Mouse (Mus musculus) cerebellum, postnatal 14 days (tissue): ENCODE measurements around the gene Ankrd33b.
A peak's percentile ranks its signal among the peaks of the same experiment; 100 is the strongest.

Source experiments
- DNase-seq, 2 experiments: peaks; one replicate each; pipeline ENCODE4 v3.0.0; 2021; ENCODE audit warnings: mixed read lengths in 2 of 2

Gene Ankrd33b

DNA sequence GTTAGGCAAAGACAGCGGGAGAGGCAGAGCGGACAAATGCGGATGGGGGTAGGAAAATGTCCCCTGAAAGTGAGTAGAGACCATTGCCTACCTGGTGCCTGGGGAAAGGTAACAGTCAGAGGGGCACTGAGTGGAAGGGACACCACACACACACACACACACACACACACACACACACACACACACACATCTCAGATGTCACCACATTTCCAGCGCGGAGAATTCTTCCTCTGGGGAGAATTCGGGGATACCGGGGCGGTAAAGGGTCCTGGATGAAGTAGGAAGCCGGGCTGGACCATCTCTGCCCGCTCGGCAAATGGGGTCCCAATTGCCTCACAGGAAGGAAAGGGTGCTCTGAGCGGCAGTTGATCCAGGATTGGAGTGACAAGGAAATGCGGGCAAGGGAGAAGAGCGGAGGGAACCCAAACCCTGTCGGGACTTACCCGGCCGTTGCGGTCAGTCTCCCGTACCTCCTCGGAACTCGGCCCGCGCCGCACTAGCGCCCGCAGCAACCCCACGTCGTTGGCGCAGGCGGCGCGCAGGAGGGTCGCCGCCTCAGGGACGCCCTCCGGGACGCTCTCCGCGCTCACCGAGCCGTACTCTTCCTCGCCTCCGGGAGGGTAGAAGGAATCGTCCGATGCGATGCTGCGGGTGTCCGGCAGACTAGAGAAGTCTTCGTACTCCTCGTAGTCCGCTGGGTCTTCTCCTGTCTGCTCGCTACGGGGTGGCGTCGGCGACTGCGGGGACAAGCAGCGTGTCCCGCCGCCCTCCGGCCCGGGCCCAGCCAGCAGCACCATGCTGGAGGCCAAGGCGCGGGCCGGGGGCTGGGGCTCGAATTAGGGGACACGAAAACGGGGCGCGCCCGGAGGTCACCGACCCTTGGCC is 688 bp downstream of the Ankrd33b start:
- DNase-seq: peak; percentile 21 to 31

DNA sequence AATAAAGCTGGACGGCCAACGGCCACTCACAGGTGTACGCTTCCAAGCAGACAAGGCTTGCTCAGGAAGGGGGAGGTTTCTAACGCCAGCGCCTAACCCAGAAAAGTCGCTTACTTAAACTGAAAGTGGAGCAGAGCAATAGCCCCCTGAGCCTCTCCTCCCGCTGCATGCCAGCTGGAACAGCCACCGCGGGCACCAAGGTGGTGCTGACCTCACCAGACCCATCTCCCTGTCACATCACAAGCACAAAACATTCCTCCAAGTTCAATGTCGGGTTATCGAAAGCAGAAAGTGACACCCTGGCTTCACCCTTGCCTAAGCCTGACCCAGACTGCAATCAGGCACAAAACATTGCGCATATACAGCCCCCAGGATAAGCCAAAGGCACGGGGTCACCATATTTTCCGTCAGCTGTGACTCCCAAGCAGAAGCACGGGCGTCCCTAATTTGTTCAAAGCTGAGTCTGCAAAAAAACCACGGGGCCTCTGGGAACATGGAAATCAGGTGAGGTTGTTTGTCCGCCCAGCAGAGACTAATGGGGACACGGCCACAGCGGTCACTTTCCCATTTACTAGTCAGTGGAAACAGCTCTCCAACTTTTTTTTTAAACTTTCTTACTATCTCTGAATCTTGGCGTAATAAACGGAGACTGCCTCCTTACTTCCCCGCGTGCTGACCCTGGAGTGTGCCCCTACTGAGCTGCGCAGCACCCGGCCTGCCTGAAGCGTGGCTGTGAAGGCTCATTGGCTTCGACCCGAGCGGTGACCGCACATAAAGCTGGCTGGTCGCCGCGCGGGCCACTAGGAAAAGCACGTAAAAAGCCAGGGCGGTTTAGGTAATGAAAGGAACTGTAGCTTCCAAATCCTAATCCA is 1.6 kb downstream of the Ankrd33b start:
- DNase-seq: peak in 1 of 2 experiments; percentile 19

DNA sequence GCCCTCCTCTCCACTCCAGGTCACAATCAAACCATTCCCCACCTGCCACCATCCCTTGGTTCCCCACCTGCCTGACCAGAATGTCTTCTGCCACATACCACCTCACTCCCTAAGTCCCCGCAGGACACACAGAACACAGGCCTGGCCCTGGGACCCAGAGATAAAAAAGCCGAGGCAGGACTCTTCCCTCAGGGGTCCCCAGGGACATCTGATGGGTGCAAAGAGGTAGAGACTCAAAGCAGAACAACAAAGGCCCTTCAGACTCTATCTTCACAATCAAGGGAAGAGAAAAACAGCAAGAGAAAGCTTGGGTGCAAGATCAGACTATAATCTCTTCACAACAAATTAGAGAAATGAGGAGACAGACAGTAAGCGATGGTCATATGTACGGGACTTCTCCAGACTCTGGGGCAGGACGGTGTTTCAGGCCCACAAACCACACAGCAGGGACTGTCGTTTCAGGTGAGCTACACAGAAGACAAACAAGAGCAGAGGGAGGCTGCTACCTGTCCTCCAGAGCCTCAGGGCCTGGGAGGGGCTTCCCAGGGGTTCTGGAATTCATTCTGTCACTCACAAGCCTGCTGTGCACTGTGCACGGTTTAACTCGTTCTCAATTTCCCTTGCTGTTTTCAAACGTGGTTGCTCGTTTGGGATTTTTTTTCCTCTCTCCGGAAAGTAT is 2.3 kb downstream of the Ankrd33b start:
- DNase-seq: no peak

DNA sequence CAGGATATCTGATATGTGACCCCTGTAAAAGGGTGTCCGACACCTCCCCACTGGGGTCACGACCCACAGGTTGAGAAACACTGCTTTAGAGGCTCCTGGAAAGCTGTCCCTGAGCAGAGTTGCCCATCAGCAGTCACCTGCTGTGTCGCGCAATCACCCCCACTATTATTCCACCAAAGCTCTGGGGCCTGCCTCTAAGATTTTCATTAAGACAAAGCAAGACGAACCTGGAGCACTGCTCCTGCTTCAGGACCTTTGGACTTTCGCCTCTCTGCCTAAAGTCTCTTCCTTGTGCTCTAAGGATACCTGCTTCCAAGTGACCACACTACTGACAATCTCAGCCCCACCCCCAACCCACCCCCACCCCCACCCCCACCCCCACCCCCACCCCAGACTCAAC is 3.1 kb downstream of the Ankrd33b start:
- no peak for DNase-seq

DNA sequence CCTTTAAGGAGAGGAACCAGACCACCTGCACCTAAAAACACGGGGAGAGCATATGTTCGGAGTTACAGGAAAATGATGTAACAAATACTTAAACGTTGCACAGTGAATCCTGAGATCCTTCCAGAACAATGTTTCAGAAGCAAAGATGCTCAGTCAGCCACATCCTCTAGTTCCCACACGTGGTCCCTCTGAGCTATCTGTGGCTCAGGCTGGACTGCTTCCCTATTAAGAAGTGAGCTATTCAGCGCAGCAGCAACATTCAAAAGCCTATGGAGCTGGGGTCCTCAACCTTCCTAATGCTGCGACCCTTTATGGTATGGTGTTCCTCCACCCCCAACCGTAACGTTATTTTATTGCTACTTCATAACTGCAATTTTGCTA is 3.6 kb downstream of the Ankrd33b start:
- no peak for DNase-seq

DNA sequence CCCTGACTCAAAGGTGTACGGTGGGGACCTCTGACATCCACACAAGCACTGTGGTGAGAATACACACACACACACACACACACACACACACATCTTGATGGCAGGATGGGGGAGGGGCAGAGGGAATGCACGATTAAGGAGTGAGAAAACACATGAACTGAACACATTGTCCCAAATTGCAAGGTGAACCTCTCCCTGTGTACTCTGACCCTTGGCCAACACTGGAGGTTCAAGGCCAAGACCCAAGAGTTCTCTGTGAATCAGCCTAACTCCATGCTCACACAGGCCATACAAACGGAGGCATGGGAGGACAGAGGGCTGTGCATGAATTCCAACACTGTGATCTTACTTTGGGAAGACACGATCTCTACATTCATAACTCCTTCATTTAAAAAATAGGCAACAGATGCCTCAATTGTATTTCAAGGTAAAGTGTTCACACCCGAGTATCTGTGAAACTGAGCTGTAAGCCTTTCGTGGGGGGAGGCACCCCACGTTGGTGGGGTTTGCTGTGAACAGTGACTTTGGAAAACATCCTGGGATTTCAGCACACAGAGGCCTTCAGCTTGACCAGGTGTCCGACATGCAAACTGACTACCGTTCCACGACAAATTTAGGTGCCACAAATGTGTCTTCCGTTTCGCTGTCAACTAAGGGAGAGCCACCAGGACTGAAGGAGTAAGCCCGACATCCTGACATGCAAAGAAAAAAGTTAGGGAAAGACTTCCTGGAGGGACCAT is 4.1 kb downstream of the Ankrd33b start:
- no peak for DNase-seq

DNA sequence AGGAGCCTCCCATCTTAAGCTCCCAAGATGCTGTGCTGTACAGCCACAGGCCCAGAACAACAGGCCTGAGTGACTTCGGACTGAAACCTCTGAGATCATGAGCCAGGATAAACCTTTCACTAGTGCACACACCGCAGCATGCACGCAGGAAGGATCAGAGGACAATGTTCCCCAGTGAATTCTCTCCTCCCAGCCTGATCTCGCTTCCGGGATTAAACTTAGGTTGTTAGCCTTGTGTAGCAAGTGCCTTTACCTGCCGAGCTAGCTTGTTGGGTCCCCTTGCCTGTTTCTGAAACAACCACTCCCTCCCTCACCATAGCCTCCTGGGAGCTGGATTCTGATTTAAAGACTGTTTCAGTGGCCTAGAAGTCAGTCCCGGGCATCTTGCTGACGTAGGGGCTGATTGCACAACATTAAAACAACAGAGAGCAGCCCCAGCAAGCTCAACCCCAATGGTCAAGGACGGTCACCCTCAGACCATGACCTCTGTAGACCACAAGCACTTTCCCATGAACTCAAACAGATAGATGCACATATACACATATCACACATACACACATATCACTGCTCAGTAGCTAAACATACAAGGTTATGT is 6.2 kb downstream of the Ankrd33b start:
- no peak for DNase-seq

DNA sequence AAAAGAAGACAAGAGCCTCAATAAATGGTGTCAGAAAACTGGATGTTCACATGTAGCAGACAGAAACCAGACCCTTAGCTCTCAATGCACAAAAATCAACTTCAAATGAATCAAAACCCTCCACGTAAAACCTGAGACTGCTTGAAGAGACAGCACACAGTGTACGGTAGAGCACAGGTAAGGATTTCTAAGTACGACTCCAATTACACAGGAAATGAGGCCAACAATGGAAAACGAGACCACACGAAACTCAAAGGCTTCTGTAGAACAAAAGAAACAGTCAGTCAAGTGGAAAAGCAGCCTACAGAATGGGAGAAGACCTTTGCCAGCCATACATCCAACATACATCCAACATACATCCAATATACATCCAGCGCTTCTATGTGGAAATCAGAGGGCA is 6.9 kb downstream of the Ankrd33b start:
- no peak for DNase-seq

DNA sequence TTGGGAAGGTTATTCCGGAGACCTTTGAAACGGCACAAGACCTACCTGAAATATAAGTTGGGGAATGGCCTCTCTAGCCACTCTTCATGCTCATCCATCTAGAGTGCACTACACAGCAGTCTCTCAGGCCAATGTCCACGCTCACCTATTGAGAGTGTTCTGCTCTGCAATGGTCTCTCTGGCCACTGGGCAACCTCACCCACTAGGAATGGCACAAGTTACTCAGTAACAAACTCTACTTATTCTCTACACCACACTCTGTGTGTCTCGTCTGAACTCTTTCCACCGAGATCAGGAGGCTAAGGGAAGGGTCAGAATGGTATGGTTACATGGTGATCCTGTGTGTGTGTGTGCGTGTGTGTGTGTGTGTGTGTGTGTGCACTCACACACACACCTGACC is 7.7 kb downstream of the Ankrd33b start:
- DNase-seq: no peak

DNA sequence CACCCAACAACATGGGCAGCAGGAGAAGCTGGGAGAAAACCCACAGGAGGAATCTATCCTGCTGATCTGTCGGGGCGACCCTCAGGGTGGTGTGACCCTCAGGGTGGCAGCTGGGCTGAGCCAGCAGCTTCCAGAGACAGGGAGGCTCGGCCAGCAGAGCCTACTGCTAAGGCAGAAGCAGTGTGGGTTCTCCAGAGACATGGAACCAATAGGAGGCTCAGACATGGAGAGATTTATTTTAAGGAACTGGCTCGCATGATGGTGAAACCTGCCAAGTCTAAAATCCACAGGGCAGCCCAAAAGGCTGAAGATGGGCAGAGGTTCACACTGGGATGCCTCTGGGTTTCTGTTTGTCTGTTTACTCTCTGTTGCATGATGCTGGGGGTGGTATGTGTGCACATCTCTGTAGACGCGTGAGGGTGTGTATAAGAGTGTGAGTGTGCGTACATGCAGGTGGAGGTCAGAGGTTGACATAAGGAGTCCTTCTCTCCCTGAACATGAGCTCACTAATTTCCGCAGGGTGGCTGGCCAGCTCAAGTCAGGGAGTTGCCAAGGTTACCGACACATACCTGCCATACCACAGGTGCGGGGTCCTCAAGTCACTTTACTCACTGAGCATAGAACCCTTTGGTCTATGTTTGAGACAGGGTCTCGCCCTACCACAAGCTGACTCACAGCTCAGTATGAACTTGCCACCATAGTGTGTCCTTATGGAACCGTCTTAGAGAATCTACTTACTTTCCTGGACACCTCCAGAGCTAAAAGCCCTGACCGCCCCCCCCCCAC is 14.8 kb downstream of the Ankrd33b start:
- no peak for DNase-seq

DNA sequence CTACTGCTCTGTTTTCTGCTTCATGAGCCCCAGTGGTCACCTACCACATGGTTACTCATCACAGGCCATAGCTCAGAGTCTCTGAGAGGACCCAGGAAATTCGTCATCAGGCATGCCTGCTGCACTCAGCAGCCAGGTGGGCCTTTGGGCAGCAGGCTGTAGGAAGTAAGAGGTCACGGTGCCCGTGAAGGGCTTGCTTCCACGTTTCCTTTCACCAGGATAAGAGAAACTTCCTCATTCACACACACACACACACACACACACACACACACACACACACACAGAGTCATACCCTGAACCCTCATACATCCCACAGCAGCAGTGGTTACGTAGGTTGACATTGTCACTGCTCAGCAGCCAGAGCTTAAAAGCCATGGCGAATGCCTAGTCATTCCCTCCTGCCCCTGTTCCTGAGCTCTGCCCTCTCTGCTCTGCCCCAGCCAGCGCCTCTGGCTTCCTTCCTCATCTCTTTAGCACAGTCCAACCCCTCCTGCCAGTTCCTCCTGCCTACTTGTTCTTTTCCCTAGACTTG is 17.6 kb downstream of the Ankrd33b start:
- DNase-seq: no peak

DNA sequence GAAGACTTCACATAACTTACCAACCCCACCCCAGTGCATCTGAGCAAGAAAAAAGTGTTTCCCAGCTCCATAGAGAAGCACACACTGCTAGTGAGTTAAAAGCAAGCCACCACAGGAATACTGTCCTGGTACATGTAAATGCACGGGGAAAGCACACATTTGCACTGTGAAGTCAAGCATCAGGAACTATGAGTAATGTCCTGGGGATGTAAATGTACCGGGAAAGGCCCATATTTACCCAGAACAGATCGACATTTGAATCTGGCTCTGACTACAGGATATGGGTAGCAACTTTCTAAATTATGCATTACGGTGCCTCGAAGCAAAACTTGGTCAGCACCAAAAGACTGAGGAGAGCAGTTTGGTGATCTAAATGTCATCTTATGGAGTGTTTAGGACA is 18.5 kb downstream of the Ankrd33b start:
- DNase-seq: no peak

DNA sequence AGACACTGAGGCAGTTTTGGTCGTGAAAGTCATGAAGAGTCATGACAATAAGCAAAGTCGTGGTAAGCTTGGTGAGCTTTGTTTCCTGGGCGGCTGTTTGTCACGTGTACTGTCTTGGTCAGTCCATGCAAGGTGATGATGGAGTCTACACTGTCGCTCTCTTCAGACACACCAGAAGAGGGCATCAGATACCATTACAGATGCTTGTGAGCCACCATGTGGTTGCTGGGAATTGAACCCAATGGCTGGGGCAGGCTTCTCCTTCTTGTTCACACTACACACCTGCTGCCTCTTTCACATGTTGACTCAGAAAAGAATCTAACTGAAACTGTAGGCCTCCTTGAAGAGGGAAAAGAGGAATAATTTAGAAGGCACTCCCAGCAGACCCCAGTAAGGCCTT is 19.3 kb downstream of the Ankrd33b start:
- DNase-seq: no peak

DNA sequence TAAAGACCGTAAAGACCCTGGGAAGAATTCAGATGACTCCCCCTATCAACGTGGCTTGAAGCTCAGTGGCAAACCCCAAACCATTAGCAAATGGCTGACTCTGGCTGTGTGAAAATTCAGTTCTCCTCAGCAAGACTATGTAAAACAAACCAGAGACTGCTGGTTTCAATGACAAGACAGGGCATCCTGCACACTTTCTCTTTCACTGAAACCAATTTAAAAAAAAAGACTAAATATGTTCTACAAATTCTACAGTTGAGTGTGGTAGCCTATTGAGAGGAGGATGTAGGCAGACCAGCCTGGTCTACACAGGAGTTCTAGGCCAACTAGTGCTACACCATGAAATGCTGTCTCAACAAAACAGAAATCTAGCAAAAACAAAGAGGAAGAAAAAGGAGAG is 21.0 kb downstream of the Ankrd33b start:
- DNase-seq: no peak

DNA sequence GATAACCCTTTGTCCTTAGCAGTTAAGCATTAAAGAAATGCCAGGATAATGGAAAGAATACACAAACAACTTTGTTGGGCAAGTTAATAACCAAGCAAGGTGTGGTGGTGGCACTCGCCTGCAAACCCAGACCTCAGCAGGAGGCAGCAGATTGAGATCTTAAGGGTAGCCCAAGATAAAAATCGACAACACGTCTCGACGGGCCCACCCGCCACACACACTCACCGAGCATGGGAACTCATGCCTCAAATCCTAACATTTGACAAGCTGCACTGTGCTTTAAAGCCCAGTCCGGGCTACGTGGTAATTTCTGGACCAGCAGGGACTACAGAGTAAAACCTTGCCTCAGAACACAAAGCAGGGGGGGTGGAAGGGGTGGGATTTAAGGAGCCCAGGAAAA is 22.2 kb downstream of the Ankrd33b start:
- DNase-seq: no peak

DNA sequence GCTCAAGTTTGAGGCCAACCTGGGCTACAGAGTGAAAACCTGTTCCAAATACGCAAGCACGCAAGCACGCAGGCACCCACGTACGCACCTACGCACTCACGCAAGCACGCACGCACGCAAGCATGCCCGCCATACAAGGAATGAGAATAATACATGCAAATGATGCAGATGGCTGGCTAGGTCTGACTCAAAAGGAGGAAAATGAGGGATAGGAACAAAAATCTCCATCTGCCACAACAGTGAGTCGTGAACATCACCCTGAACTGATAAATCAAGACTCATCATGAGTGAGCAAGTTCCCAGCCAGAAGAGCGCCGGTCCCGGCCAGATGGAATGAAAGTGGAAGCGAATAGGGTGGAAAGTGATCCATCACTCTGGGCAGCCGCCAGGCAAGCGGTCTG is 22.7 kb downstream of the Ankrd33b start:
- peak; percentile 29 for DNase-seq

DNA sequence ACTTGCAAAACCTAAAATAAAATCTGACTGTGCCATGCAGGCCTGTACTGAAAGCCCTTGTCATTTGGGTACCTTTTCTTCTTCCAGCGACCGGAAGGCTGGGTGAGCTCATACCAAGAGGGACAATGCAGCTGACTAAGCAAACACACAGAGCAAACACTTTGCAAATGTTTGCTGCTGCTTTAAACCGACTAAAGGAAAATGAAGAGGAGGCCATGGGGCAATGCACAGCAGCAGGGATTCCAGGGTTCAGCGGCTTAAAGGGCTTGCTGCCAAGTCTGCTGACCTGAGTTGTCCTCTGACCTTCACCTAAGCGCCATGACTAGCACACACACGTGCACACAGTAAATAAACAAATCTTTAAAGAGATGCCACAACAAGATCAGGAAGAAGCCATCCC is 23.9 kb downstream of the Ankrd33b start:
- no peak for DNase-seq

DNA sequence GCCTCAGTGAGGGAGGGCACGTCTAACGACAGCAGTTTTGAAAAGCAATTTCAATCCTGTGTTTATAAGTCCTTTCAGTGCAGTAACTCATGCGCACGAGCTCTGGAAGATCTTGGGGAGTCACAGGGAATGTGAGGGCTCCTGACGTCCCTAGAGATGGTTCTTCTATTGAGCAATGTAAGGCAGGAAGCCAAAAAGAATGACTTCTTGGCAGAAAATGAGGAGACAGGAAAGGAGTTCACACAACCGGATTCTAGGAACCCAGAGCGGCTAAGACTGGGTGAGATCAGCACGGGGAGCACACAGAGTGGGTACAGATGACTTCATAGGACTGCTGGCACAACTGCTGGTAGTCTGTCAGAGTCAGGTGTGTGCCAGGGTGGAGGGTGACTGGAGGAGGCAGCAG is 25.0 kb downstream of the Ankrd33b start:
- DNase-seq: no peak

DNA sequence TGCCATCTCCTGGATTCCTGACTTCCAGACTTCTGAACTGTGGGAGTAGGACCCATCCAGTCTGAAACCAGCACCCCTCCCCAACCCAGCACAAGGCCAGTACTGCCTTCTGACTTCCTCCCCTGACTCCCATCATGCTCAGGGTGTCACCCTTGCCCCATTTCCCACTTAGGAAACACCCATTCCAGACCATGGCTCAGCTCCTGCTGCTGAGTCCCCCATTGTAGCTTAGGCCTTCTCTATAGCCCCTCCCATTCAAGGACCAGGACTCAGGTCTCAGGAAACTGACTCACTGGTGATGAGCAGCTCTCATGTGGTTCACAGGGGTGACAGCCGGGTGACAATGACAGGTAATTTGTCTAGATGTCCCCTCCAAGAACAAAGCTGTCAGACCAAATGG is 25.5 kb downstream of the Ankrd33b start:
- no peak for DNase-seq

DNA sequence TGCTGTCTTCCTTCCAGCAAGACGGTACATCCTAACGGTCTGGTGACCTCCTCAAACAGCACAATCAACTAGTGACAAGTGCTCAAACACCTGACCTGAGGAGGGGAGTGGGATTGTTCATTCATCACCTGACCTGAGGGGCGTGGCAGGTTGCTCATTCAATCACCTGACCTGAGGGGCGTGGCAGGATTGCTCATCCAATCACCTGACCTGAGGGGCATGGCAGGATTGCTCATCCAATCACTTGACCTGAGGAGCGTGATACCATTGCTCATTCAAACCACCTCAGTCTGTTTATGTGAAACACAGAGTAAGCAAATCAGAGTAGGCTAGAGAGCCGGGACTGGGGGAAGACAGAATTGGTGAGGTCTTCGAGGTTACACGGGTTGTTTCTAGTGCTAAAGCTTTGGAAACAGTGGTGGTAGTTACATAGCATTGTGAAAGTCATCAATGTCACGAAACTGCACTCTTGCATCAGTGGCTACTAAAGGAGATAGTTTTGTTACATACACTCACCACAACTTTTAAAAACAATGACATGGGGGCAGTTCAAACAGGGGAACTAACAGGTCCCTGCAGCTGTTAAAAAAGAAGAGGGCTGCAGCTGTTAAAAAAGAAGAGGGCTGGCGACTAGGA is 28.8 kb downstream of the Ankrd33b start:
- no peak for DNase-seq

DNA sequence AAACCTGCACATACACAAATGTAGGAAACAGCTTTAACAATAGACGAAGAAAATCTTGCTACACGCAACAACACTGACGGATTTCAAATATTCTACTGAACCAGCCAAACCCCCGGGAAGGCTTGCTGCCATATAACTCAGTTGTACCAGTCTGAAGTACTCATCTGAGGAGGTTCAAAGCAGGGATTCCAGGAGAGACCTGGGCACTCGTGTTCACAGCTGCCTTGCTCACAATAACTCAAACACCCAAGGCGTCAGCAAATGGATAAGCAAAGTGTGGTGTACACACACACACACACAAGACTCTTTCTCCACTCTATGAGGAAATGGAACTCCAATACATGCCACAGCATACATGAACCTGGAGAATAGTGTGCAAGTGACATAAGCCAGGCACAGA is 29.5 kb downstream of the Ankrd33b start:
- no peak for DNase-seq
